Mouse (Mus musculus) layer of hippocampus, postnatal 14 days (tissue): ENCODE results near the gene Mnx1. TPM values are rescaled to one million over a fixed set of nuclear protein-coding genes. Genes with fewer than 3 reads are reported as not detected.
"Not testable (repeated sequence)": the region's sequence is repeated elsewhere in the genome, so short reads cannot be mapped to it uniquely, and the experiment has no call there.

Experiments used
- DNase-seq, 2 experiments: peaks; one replicate each; pipeline ENCODE4 v3.0.0; 2021 to 2022; ENCODE audit warnings: low spot score in 2 of 2, mixed read lengths in 1 of 2
- total RNA-seq, 2 experiments: library from RNA; stranded (reverse); gene quantifications; 2 replicates each; pipeline ENCODE4 v1.2.3; 2021

The Mnx1 gene
- total RNA-seq, 2 experiments from 2014 or later = not detected

DNA sequence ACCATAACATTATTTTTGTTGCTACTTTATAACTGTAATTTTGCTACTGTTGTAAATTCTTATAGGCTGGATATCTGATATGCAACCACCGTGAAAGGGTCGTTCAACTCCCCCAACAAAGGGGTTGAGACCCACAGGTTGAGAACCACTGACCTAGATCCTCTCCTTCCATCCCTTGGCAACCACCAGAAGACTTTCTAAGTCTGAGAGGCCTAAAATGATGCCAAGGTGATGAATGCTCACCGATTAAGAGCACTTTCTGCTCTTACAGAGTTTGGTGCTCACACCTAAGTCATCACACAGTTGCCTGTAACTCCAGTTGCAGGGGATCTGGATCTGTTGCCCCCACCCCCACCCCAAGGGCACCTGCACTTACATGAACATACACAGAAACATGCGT is 8.8 kb downstream of the Mnx1 start:
- DNase-seq = no peak

DNA sequence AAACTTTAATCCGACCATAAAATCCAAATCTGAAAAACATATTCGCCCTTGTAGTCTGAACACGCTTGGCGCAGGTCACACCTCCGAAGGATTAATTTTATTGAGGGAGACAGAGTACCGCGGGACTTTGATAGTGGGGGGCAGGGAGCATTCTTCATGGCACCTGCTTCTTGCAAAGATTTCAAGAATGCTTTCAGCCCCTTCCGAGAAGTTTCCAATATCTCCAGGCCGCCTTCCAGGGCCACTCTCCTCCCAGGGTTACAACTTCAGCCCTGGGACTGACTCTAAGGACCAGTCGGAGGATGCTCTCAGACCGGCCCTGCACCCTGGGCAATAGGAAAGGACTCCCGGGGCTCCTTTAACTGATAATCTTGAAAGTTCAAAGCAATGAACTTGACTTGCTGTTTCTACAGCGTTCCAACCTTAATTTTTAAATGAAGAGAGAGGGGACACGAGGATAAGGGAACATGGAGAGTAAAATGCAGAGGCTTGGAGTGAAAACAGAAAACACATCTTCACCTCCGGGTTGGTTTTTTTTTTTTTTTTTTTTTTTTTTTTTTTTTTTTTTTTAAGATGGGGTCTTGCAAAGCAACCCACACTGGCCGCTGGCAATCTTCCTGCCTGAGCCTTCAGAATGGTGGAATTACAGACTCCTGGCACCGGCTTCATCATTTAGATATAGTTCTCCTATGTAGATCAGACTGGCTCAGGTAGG is 9.8 kb downstream of the Mnx1 start:
- DNase-seq = no peak

- DNase-seq = no peak
Observed at GRCm38 (mm10) chr5:29467489-29468350, 10.6 kb downstream of the Mnx1 start.

GRCm38 (mm10) chr5:29462943-29463686 is 15.2 kb downstream of the Mnx1 start:
- no peak for DNase-seq

- DNase-seq = no peak
Observed at GRCm38 (mm10) chr5:29456895-29457656, 21.2 kb downstream of the Mnx1 start.

GRCm38 (mm10) chr5:29452352-29452751 is 25.9 kb downstream of the Mnx1 start:
- DNase-seq = no peak

DNA sequence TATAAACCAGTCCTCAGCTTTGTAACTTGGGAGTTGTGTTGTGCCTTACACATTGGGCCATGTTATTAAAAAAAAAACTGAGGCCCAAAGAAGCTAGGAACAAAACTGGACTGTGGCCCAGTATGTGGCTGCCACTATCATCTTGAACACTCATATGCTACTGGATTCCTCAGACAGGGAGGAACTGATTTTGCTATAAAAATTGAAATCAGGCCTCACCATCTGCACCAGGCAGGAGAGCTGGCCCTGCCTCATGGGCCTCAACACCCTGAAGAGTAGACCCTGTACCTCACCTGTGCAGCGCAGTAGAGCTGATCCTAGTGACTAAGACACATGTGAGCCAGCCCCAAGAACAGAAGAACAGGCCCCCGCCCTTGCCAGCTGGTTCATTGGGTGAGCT is 33.0 kb downstream of the Mnx1 start:
- no peak for DNase-seq

- not testable (repeated sequence) for DNase-seq
Observed at GRCm38 (mm10) chr5:29436728-29437127, 41.5 kb downstream of the Mnx1 start.

GRCm38 (mm10) chr5:29435491-29435890 is 42.8 kb downstream of the Mnx1 start:
- no peak for DNase-seq

GRCm38 (mm10) chr5:29434872-29435358 is 43.4 kb downstream of the Mnx1 start:
- peak; percentile 17 to 36 for DNase-seq

DNA sequence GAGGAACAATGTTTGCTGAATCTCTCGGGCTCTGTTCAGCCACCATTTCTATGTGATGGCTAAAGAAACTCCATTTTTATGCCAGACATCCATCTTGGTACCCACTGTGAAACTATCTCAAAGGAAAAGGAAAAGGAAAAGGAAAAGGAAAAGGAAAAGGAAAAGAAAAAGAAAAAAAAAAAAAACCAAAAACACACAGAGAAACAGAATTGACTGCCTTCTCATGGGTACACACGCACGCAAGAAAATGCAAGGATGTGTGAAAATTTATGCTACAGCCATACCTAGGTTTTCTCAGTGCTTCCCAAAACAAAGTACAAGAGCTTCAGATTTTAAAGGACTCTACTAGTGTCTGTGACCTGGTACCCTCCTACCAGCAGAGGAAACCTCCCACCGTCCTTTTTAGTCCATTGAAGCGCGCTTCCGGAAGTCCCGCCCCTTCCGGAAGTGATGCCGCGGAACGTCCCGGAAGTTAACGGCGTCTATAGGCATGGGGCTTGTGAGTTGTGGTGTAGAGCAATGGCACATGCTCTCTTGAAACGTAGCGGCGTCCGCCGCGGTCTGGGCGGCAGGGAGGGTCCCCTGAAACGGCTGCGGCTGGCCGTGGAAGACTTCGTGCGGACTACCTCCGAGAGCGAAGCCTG is 43.9 kb downstream of the Mnx1 start, which contains the start of gene Nom1:
Gene Nom1 (plus strand): TSS at position 437 of the 644 bp plus-strand sequence.
- DNase-seq = peak; percentile 87 to 93

DNA sequence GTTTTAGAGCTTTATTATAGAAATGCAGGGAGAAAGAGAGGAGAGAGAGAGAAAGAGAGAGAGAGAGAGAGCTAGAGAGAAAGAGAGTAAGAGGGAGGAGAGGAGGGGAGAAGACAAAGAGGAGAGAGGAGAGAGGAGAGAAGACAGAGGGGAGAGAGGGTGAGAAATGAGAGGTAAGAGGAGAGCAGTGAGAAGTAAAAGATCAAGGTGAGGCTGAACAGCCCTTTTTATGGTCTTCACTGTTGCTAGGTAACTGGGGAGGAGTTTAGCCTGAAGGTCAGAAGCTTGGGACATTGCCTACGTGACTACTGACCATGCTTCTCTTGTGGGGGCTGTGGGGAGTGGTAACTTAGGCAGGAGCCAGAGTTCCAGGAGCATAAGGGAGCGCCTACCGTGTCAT is 54.9 kb downstream of the Mnx1 start:
- not testable (repeated sequence) for DNase-seq

Other genes starting within 250 kb of the Mnx1 start
- 10 to 100 TPM; 29.3 to 33.7 TPM for gene Lmbr1, start 100.1 kb downstream of the Mnx1 start, total RNA-seq
- gene Nom1, start 43.8 kb downstream of the Mnx1 start, total RNA-seq = 10 to 100 TPM; 14.2 to 17.4 TPM
- gene Ube3c, start 90.8 kb upstream of the Mnx1 start, total RNA-seq = 10 to 100 TPM; 81.2 to 84.5 TPM